Mouse (Mus musculus) MEL (cell line): ENCODE data around the gene Vav3.

ENCODE experiments used
- CTCF ChIP-seq, 3 experiments: IDR thresholded peaks in 2 of 3; conservative IDR thresholded peaks in 1 of 3; 2 replicates each; pipeline ENCODE4 v1.5.1; 2011 to 2012; ENCODE audit warnings: low read length in 3 of 3, low read depth in 2 of 3, mild to moderate bottlenecking in 2 of 3, improper control_type of control experiment in 1 of 3, inconsistent platforms in 1 of 3, mixed read lengths in 1 of 3, moderate library complexity in 1 of 3; ENCODE audit not compliant: control insufficient read depth in 1 of 3, insufficient read depth in 1 of 3, poor library complexity in 1 of 3, severe bottlenecking in 1 of 3
- EP300 ChIP-seq, 2 experiments: IDR thresholded peaks; 2 replicates each; pipeline ENCODE4 v1.6.1; 2011; ENCODE audit warnings: improper control_type of control experiment in 2 of 2, low read length in 2 of 2, low read depth in 1 of 2, mild to moderate bottlenecking in 1 of 2
- KAT2A ChIP-seq: conservative IDR thresholded peaks from 2 replicates; pipeline ENCODE4 v1.6.1; 2012; ENCODE audit warnings: low read depth, low read length, improper control_type of control experiment, inconsistent platforms
- MAFK ChIP-seq: IDR thresholded peaks from 2 replicates; pipeline ENCODE4 v1.6.1; 2011; ENCODE audit warnings: low read depth, mild to moderate bottlenecking, low read length, improper control_type of control experiment, borderline replicate concordance
- MYB ChIP-seq: IDR thresholded peaks from 2 replicates; pipeline ENCODE4 v1.6.1; 2011; ENCODE audit warnings: mild to moderate bottlenecking, low read depth, low read length, improper control_type of control experiment

DNA sequence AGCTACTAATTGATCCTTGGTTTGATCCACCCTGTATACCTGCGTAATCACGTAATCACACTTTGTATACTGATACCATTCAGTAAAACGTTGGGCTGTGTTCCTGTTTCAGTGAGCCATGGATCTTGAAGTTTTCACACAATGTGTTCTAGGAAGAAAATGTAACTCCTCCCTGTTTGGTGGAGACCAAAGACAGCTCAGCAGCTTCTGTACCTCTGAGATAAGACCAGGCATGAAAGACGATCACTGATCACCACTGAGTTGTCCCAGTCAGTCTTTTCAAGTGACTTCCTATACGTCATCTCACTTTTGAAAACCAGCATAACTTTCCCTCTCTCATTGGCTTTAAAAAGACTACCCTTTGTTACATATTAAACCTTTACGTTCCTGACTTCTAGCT, 38.2 kb downstream of the Vav3 start:
- TF ChIP-seq CTCF (IDR thresholded peaks at IDR 0.05 in 2 of 3, conservative IDR thresholded peaks at IDR 0.05 in 1 of 3; ENCODE audit: control insufficient read depth in 1 of 3, insufficient read depth in 1 of 3, low read depth in 2 of 3, low read length in 3 of 3, poor library complexity in 1 of 3, severe bottlenecking in 1 of 3), result no peak
- no peak for TF ChIP-seq MYB
- TF ChIP-seq MAFK, result no peak
- no peak for TF ChIP-seq KAT2A
- TF ChIP-seq EP300 (IDR thresholded peaks at IDR 0.05; ENCODE audit: low read depth in 1 of 2, low read length in 2 of 2), result peak; percentile 71 to 73
